Mouse (Mus musculus): ENCODE measurements at regions not wholly inside any gene's neighbourhood (a gene's known extent, or its start where the extent isn't known, plus 50 kb on each side); places are given as distances from the start of the nearest gene placed in this dataset.

DNA sequence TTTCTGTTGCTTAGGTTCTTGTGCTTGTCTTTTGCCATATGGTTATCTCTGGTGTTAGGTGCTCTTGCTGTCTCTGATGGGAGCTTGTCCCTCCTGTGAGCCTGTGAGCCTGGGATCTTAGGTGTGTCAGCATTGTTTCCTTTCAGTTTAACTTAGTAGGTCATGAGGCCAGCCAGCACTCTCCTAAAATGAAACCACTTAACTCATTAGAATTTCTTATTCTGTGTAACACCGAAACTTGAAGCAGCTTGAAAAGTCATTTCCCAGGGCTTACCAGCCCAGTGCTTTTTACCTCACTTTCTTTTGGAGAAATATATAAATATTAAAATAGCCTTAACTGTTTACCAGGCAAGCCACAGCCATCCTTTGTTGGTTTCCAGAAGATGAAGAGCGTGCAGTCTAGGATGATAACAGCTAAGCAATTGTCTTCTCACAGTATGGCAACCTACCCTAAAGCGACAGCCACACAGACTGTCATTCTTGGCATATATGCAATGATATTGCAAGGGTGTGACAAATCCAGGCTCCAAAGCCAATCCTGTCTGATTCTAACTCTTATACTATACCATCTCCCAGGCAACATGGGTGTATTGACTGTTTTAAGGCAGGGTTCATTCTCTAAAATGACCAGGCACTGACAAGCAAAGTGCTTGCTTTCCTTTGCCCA lies 146.2 kb upstream of the Map3k7 start:
- TF ChIP-seq EP300 (IDR thresholded peaks at IDR 0.05; ENCODE audit: low read depth) = no peak
- no peak for TF ChIP-seq CTCF (IDR thresholded peaks at IDR 0.05; ENCODE audit: low read depth)

Measured in liver, postnatal 0 days (tissue).